ENCODE assay signal across 19 mouse cellular contexts in the genomic region with DNA sequence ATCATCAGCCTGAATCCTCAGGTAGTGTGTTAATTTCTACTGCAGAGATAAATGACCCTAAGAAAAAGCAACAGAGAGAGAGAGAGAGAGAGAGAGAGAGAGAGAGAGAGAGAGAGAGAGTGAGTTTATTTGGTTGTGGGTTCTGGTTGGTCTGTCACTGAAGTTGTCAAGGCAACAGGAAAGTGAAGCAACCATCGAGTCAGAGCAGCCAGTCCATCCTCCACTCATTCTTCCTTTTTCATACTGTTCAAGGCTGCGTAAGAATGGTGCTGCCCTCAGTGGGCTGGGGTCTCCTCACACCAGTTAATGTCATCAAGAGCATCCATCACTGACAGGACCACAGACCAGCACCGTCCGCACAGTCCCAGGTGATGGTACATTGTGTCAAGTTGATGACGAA. TPM values are rescaled to one million over a fixed set of nuclear protein-coding genes. Genes with fewer than 3 reads are reported as not detected.
DNase-seq lines count a peak whose midpoint lies in the region; ATAC-seq lines count a peak whose summit lies in the region.
"Had no signal": no experiment of that assay in that cellular context is flagged by ENCODE, and none has a peak within 500 bp of the region (broad histone marks: within the 10 kb centered on the region; RNA-seq: fewer than 3 reads in every experiment).

No protein-coding gene starts in this region.

- peaks cover 7% of the 10 kb centered on the region; the same call in 1 of the 2 replicates for H3K4me1 ChIP-seq in midbrain, embryonic 11.5 days (ENCODE audit: control insufficient read depth, insufficient read depth, low read length)
- H3K4me1 ChIP-seq in midbrain, embryonic 10.5 days = peaks cover 34% of the 10 kb centered on the region
- peaks cover 47% of the 10 kb centered on the region for H3K4me1 ChIP-seq in heart, embryonic 11.5 days (ENCODE audit: control insufficient read depth, insufficient read depth, low read length)

- ATAC-seq in midbrain, embryonic 11.5 days (ENCODE audit: low FRiP score) = no peak
- ATAC-seq in granulocyte monocyte progenitor cell, adult 5-6 weeks (replicated peaks; ENCODE audit: poor library complexity, severe bottlenecking) = 0 out of 2 replicates have a peak, but pooled peaks have one; percentile 34
- ATAC-seq in heart, embryonic 11.5 days (replicated peaks; ENCODE audit: insufficient number of reproducible peaks, low FRiP score, low TSS enrichment) = no peak
- no peak for ATAC-seq in erythroblast, adult 5-6 weeks (replicated peaks; ENCODE audit: low FRiP score, poor library complexity, severe bottlenecking)
- ATAC-seq: forebrain, embryonic 14.5 days; forebrain, embryonic 16.5 days had no signal

- DNase-seq in midbrain, embryonic 11.5 days (ENCODE audit: low spot score, missing footprints) = peak; percentile 51
- no peak for DNase-seq in midbrain, embryonic 10.5 days (ENCODE audit: low spot score)
- DNase-seq: adrenal gland, postnatal 10 days; adrenal gland, postnatal 25 days; cerebellum, adult 11 months; cerebellum, adult 18-20 months; cerebellum, adult 8-10 months; cerebellum, adult 9-11 months; cerebellum, postnatal 14 days had no signal

- no peak overlapping the region for H3K4me3 ChIP-seq in midbrain, embryonic 11.5 days (ENCODE audit: low read depth, low read length)
- no peak overlapping the region for H3K4me3 ChIP-seq in midbrain, embryonic 10.5 days
- no peak overlapping the region for H3K4me3 ChIP-seq in heart, embryonic 11.5 days (ENCODE audit: low read depth, low read length)
- H3K4me3 ChIP-seq: embryonic facial prominence, embryonic 10.5 days; embryonic facial prominence, embryonic 12.5 days; erythroblast, embryonic 14.5 days; forebrain, embryonic 10.5 days; forebrain, embryonic 12.5 days had no signal

- no peak overlapping the region for H3K27ac ChIP-seq in midbrain, embryonic 11.5 days (ENCODE audit: low read depth, low read length)
- no peak overlapping the region for H3K27ac ChIP-seq in midbrain, embryonic 10.5 days (replicated peaks)
- no peak overlapping the region for H3K27ac ChIP-seq in heart, embryonic 11.5 days (ENCODE audit: low read depth, low read length)
- H3K27ac ChIP-seq: embryonic facial prominence, embryonic 10.5 days; embryonic facial prominence, embryonic 12.5 days; forebrain, embryonic 10.5 days; forebrain, embryonic 12.5 days had no signal

- peaks cover 2% of the 10 kb centered on the region; the same call in 1 of the 2 replicates for H3K27me3 ChIP-seq in midbrain, embryonic 11.5 days (ENCODE audit: control insufficient read depth, insufficient read depth, low read length)
- H3K27me3 ChIP-seq in midbrain, embryonic 10.5 days (ENCODE audit: low read depth, poor library complexity, severe bottlenecking) = peaks cover 29% of the 10 kb centered on the region
- no peaks in the 10 kb centered on the region for H3K27me3 ChIP-seq in heart, embryonic 11.5 days (ENCODE audit: control insufficient read depth, insufficient read depth, low read length)
- H3K27me3 ChIP-seq: embryonic facial prominence, embryonic 12.5 days had no signal

- no peaks in the 10 kb centered on the region for H3K36me3 ChIP-seq in midbrain, embryonic 11.5 days (ENCODE audit: control insufficient read depth, insufficient read depth, low read length)
- H3K36me3 ChIP-seq in midbrain, embryonic 10.5 days = no peaks in the 10 kb centered on the region
- no peaks in the 10 kb centered on the region for H3K36me3 ChIP-seq in heart, embryonic 11.5 days (ENCODE audit: control insufficient read depth, insufficient read depth, low read length)
- H3K36me3 ChIP-seq: embryonic facial prominence, embryonic 10.5 days; embryonic facial prominence, embryonic 12.5 days; forebrain, embryonic 10.5 days; forebrain, embryonic 12.5 days had no signal

- 86% methylated on average over 5 of the region's 5 CpGs for WGBS in midbrain, embryonic 11.5 days
- WGBS in midbrain, embryonic 10.5 days = 91% methylated on average over 5 of the region's 5 CpGs
- 83% methylated on average over 5 of the region's 5 CpGs for WGBS in heart, embryonic 11.5 days (ENCODE audit: insufficient replicate concordance)

- no peak overlapping the region for H3K9ac ChIP-seq in midbrain, embryonic 11.5 days (ENCODE audit: low read length)
- H3K9ac ChIP-seq in heart, embryonic 11.5 days (ENCODE audit: low read depth, low read length) = no peak overlapping the region
- H3K9ac ChIP-seq: embryonic facial prominence, embryonic 12.5 days; forebrain, embryonic 12.5 days had no signal

- H3K9me3 ChIP-seq in midbrain, embryonic 11.5 days (ENCODE audit: control insufficient read depth, low read length) = no peaks in the 10 kb centered on the region
- no peaks in the 10 kb centered on the region for H3K9me3 ChIP-seq in midbrain, embryonic 10.5 days (replicated peaks)
- H3K9me3 ChIP-seq in heart, embryonic 11.5 days (replicated peaks; ENCODE audit: control insufficient read depth, low read length) = no peaks in the 10 kb centered on the region
- H3K9me3 ChIP-seq: embryonic facial prominence, embryonic 10.5 days; embryonic facial prominence, embryonic 12.5 days; forebrain, embryonic 10.5 days; forebrain, embryonic 12.5 days had no signal

- H3K4me2 ChIP-seq in midbrain, embryonic 11.5 days = no peak overlapping the region
- H3K4me2 ChIP-seq in heart, embryonic 11.5 days = no peak overlapping the region
- H3K4me2 ChIP-seq: embryonic facial prominence, embryonic 12.5 days; forebrain, embryonic 12.5 days had no signal

RNA-seq across cellular contexts. Expression of a gene that starts 14.4 kb away (rescaled TPM):
- polyA plus RNA-seq in midbrain, embryonic 11.5 days (2014; fragmentation: Nextera tagmentation; extraction: Ambion mirVana) = 10.1 and 11.3 TPM in 2 replicates
- polyA plus RNA-seq in midbrain, embryonic 10.5 days (2016; fragmentation: Nextera tagmentation; extraction: Ambion mirVana) = 6.1 and 9.2 TPM in 2 replicates
- 20.1 and 21.5 TPM in 2 replicates for total RNA-seq in granulocyte monocyte progenitor cell, adult 5-6 weeks (2014; fragmentation: Nextera tagmentation)
- 25.6 and 27.6 TPM in 2 replicates for total RNA-seq in granulocyte monocyte progenitor cell, adult 5-6 weeks (2017)
- 21.3 and 25.6 TPM in 2 replicates for polyA plus RNA-seq in heart, embryonic 11.5 days (2014; fragmentation: Nextera tagmentation; extraction: Ambion mirVana)
- total RNA-seq in erythroblast, adult 5-6 weeks (2015; ENCODE audit: low replicate concordance) = 2.3 and 10.6 TPM in 2 replicates
- 3.2 and 4.9 TPM in 2 replicates for total RNA-seq in erythroblast, adult 5-6 weeks (2017; ENCODE audit: low replicate concordance)

RNA-seq across cellular contexts. Expression of a gene that starts 26.2 kb away (rescaled TPM):
- 19.4 and 19.7 TPM in 2 replicates for polyA plus RNA-seq in midbrain, embryonic 11.5 days (2014; fragmentation: Nextera tagmentation; extraction: Ambion mirVana)
- polyA plus RNA-seq in midbrain, embryonic 10.5 days (2016; fragmentation: Nextera tagmentation; extraction: Ambion mirVana) = 77.9 and 84.7 TPM in 2 replicates
- total RNA-seq in granulocyte monocyte progenitor cell, adult 5-6 weeks (2014; fragmentation: Nextera tagmentation) = 24.9 and 35.1 TPM in 2 replicates
- total RNA-seq in granulocyte monocyte progenitor cell, adult 5-6 weeks (2017) = 56.2 and 62.8 TPM in 2 replicates
- polyA plus RNA-seq in heart, embryonic 11.5 days (2014; fragmentation: Nextera tagmentation; extraction: Ambion mirVana) = 7.9 and 11.6 TPM in 2 replicates
- total RNA-seq in erythroblast, adult 5-6 weeks (2015; ENCODE audit: low replicate concordance) = 2.7 and 7.3 TPM in 2 replicates
- total RNA-seq in erythroblast, adult 5-6 weeks (2017; ENCODE audit: low replicate concordance) = 9.3 and 9.7 TPM in 2 replicates

RNA-seq across cellular contexts. Expression of a gene that starts 43.5 kb away (rescaled TPM):
- polyA plus RNA-seq in midbrain, embryonic 11.5 days (2014; fragmentation: Nextera tagmentation; extraction: Ambion mirVana) = 321 and 347 TPM in 2 replicates
- 335 and 382 TPM in 2 replicates for polyA plus RNA-seq in midbrain, embryonic 10.5 days (2016; fragmentation: Nextera tagmentation; extraction: Ambion mirVana)
- 145 and 158 TPM in 2 replicates for total RNA-seq in granulocyte monocyte progenitor cell, adult 5-6 weeks (2014; fragmentation: Nextera tagmentation)
- total RNA-seq in granulocyte monocyte progenitor cell, adult 5-6 weeks (2017) = 38.2 and 50.4 TPM in 2 replicates
- polyA plus RNA-seq in heart, embryonic 11.5 days (2014; fragmentation: Nextera tagmentation; extraction: Ambion mirVana) = 300 and 340 TPM in 2 replicates
- total RNA-seq in erythroblast, adult 5-6 weeks (2015; ENCODE audit: low replicate concordance) = 12.1 and 17.6 TPM in 2 replicates
- total RNA-seq in erythroblast, adult 5-6 weeks (2017; ENCODE audit: low replicate concordance) = 14.1 and 24.7 TPM in 2 replicates
